8 mouse cellular contexts compared by ENCODE assay signal in genomic region chr13:47152390-47152789, GRCm38 (mm10). TPM values are rescaled to one million over a fixed set of nuclear protein-coding genes. Genes with fewer than 3 reads are reported as not detected.
DNase-seq lines count a peak whose midpoint lies in the region; ATAC-seq and TF ChIP-seq lines count a peak whose summit lies in the region.

No protein-coding gene starts in this region.

- H3K4me1 ChIP-seq in limb, embryonic 11.5 days (ENCODE audit: control insufficient read depth, insufficient read depth, low read length), result 0 out of 2 replicates have a peak, but pooled peaks cover 5% of the 10 kb centered on the region
- H3K4me1 ChIP-seq in limb, embryonic 10.5 days, result peaks cover 36% of the 10 kb centered on the region

- H3K4me2 ChIP-seq in limb, embryonic 11.5 days (ENCODE audit: low read depth, severe bottlenecking), result no peak overlapping the region

- DNase-seq in limb, embryonic 11.5 days (ENCODE audit: low spot score), result peak; percentile 58
- no peak for DNase-seq in limb, embryonic 10.5 days (ENCODE audit: low spot score)
- no peak for DNase-seq in Patski (ENCODE audit: low read depth, low spot score)
- peak; percentile 50 for DNase-seq in heart, postnatal 4 days
- peak; percentile 54 for DNase-seq in layer of hippocampus, adult 9-11 months
- DNase-seq in urinary bladder, adult 18-20 months (ENCODE audit: low spot score in 2 of 2), result no peak

- CTCF ChIA-PET in Patski (lab: Charles Lee), result interaction anchor here (0.7 to 2.1 kb wide), 7 partner anchors 13 to 135 kb away, joined by 3 to 15 read pairs (median 5); no protein-coding TSS in a partner anchor

- POLR2A ChIA-PET in Patski (lab: Charles Lee), result no interaction called here

- TF ChIP-seq CTCF in Patski (IDR thresholded peaks at IDR 0.05), result peak; percentile 80

- H3K27ac ChIP-seq in limb, embryonic 11.5 days (replicated peaks; ENCODE audit: low read depth, low read length), result no peak overlapping the region
- H3K27ac ChIP-seq in limb, embryonic 10.5 days, result no peak overlapping the region

- WGBS in limb, embryonic 11.5 days, result 34% methylated on average over 7 of the region's 7 CpGs
- 34% methylated on average over 7 of the region's 7 CpGs for WGBS in limb, embryonic 10.5 days

- no peaks in the 10 kb centered on the region for H3K27me3 ChIP-seq in limb, embryonic 11.5 days (ENCODE audit: control insufficient read depth, insufficient read depth, low read length)
- H3K27me3 ChIP-seq in limb, embryonic 10.5 days (ENCODE audit: low read depth, poor library complexity, severe bottlenecking), result no peaks in the 10 kb centered on the region
- no peaks in the 10 kb centered on the region for H3K27me3 ChIP-seq in Patski

- H3K9ac ChIP-seq in limb, embryonic 11.5 days (ENCODE audit: low read length), result no peak overlapping the region

- ATAC-seq in limb, embryonic 11.5 days (ENCODE audit: insufficient number of reproducible peaks, low FRiP score, low TSS enrichment, low read depth), result no peak
- ATAC-seq in Patski, result no peak
- ATAC-seq in common myeloid progenitor, adult 5-6 weeks (replicated peaks; ENCODE audit: low read depth, poor library complexity, severe bottlenecking), result peak; percentile 89
- ATAC-seq in monocyte, adult 5-6 weeks (replicated peaks; ENCODE audit: insufficient number of reproducible peaks, low FRiP score, low TSS enrichment, poor library complexity, severe bottlenecking), result peak; percentile 73

- no peaks in the 10 kb centered on the region for H3K9me3 ChIP-seq in limb, embryonic 11.5 days (ENCODE audit: control insufficient read depth, low read length)
- H3K9me3 ChIP-seq in limb, embryonic 10.5 days (replicated peaks), result no peaks in the 10 kb centered on the region

- no peaks in the 10 kb centered on the region for H3K36me3 ChIP-seq in limb, embryonic 11.5 days (ENCODE audit: control insufficient read depth, insufficient read depth, low read length)
- no peaks in the 10 kb centered on the region for H3K36me3 ChIP-seq in limb, embryonic 10.5 days

- in situ Hi-C loops in Patski (cut with MboI; ENCODE audit: low pct_unique_long_range_greater_than_20kb), result no loop called here

- H3K4me3 ChIP-seq in limb, embryonic 11.5 days (ENCODE audit: low read depth, low read length), result no peak overlapping the region
- H3K4me3 ChIP-seq in limb, embryonic 10.5 days, result no peak overlapping the region

RNA-seq across cellular contexts. Expression of gene Rnf144b, which starts 29.9 kb away (rescaled TPM):
- 0.89 and 0.91 TPM in 2 replicates for polyA plus RNA-seq in limb, embryonic 11.5 days (2014; fragmentation: Nextera tagmentation; extraction: Ambion mirVana)
- 0.45 and 0.61 TPM in 2 replicates for polyA plus RNA-seq in limb, embryonic 10.5 days (2016; fragmentation: Nextera tagmentation; extraction: Ambion mirVana)
- polyA plus RNA-seq in Patski (2021), result 4.1 TPM
- total RNA-seq in common myeloid progenitor, adult 5-6 weeks (2017), result 1.7 and 3.1 TPM in 2 replicates
- total RNA-seq in heart, postnatal 4 days (2021), result 1 to 10 TPM; 7.3 to 8.1 TPM
- 4.9 to 7.6 TPM (median 6.0 TPM) in 3 replicates for total RNA-seq in monocyte, adult 5-6 weeks (2017)

RNA-seq across cellular contexts. Expression of gene Dek, which starts 46.4 kb away (rescaled TPM):
- polyA plus RNA-seq in limb, embryonic 11.5 days (2014; fragmentation: Nextera tagmentation; extraction: Ambion mirVana), result 375 and 404 TPM in 2 replicates
- polyA plus RNA-seq in limb, embryonic 10.5 days (2016; fragmentation: Nextera tagmentation; extraction: Ambion mirVana), result 299 and 332 TPM in 2 replicates
- 146 TPM for polyA plus RNA-seq in Patski (2021)
- total RNA-seq in common myeloid progenitor, adult 5-6 weeks (2017), result 700 and 820 TPM in 2 replicates
- 10 to 100 TPM; 85.5 to 87.1 TPM for total RNA-seq in heart, postnatal 4 days (2021)
- 301 to 405 TPM (median 364 TPM) in 3 replicates for total RNA-seq in monocyte, adult 5-6 weeks (2017)

Comparison
In these comparisons a context has a peak if more than half of its experiments do, and no peak if none do; other contexts are left out.
1. DNase-seq: peak in limb, embryonic 11.5 days (single experiment), heart, postnatal 4 days (single experiment) and layer of hippocampus, adult 9-11 months (single experiment); none in limb, embryonic 10.5 days (single experiment), Patski (single experiment) and urinary bladder, adult 18-20 months (0 of 2).
2. ATAC-seq: peak in common myeloid progenitor, adult 5-6 weeks (single experiment) and monocyte, adult 5-6 weeks (single experiment); none in limb, embryonic 11.5 days (single experiment) and Patski (single experiment).